Mouse (Mus musculus) embryonic fibroblast, embryonic 13.5 days (primary cell): ENCODE measurements at regions not wholly inside any gene's neighbourhood (a gene's known extent, or its start where the extent isn't known, plus 50 kb on each side); places are given as distances from the start of the nearest gene placed in this dataset.
"Not testable (repeated sequence)": the region's sequence is repeated elsewhere in the genome, so short reads cannot be mapped to it uniquely, and the experiment has no call there.

ENCODE experiments used
- H3K27ac ChIP-seq: 2 replicates; pipeline ENCODE4 v1.5.1; 2012; ENCODE audit warnings: low read length, control low read depth, inconsistent platforms; ENCODE audit not compliant: insufficient read depth
- H3K4me1 ChIP-seq: 2 replicates; pipeline ENCODE4 v1.6.1; 2011; ENCODE audit warnings: low read length; ENCODE audit not compliant: control insufficient read depth, insufficient read depth
- H3K4me3 ChIP-seq: 2 replicates; pipeline ENCODE4 v1.5.1; 2011; ENCODE audit warnings: mild to moderate bottlenecking, control low read depth, low read length; ENCODE audit not compliant: insufficient read depth
- CTCF ChIP-seq: IDR thresholded peaks from 2 replicates; pipeline ENCODE4 v1.5.1; 2011; ENCODE audit warnings: mild to moderate bottlenecking, control low read depth, low read length, moderate library complexity, borderline replicate concordance; ENCODE audit not compliant: insufficient read depth
- POLR2A ChIP-seq: IDR thresholded peaks from 2 replicates; pipeline ENCODE4 v1.6.1; 2011; ENCODE audit warnings: low read depth, mild to moderate bottlenecking, control low read depth, low read length, moderate library complexity

DNA sequence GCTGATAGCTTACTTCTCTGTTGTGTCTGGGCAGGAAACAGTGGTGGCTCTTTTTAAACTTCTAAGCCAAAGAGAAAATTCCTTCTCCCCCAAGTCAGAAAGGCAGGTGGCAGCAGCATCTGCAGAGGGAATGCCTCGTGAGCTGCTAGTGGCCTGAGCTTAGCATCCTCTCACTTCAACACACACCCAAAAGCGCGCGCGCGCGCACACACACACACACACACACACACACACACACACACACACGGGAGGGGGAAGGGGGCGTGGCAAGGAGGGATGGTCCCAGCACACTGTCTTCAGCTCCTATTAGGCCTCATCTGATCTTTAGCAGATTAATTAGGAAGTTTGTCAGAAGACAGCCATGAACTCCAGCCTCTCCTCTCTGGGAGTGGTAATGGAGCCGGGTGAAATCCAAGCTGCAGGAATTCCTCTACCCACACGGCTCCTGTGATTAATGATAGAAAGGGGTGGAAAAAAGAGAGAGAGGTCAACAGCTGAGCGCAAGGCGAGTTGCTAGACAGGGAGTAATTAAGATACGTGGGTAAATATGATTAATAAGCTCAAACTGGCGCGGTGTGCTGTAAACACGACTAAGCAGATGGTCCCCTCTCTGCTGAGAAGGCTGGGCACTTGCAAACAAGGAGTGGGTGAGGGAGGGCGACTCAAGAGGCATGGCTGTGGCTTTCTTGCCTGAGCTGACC lies 349.8 kb upstream of the Zfp703 start:
- TF ChIP-seq POLR2A (no peak), CTCF (no peak)
- no peaks in the 10 kb centered on the region for H3K4me1 ChIP-seq
- no peak overlapping the region for H3K27ac ChIP-seq
- H3K4me3 ChIP-seq, result no peak overlapping the region

DNA sequence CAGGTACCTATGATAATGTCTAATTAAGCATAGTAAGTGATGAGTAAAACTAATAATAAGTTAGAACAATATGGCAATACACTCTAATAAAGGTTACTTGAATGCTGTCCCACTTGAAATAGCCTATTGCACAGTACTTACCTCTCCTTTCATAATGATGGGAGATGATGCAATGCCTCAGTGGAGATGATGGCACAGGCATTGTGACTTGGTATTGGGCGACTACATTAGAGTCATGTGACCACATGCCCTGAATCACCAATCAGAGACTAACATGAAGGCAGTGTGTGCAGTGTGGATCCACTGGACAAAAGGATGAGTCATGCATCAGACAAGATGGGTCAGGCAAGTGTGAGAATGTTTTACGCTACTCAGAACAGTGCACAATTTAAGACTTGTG lies 346.6 kb upstream of the Zfp703 start:
- no peak overlapping the region for H3K27ac ChIP-seq
- TF ChIP-seq POLR2A (no peak), CTCF (no peak)
- H3K4me1 ChIP-seq, result no peaks in the 10 kb centered on the region
- H3K4me3 ChIP-seq, result no peak overlapping the region

DNA sequence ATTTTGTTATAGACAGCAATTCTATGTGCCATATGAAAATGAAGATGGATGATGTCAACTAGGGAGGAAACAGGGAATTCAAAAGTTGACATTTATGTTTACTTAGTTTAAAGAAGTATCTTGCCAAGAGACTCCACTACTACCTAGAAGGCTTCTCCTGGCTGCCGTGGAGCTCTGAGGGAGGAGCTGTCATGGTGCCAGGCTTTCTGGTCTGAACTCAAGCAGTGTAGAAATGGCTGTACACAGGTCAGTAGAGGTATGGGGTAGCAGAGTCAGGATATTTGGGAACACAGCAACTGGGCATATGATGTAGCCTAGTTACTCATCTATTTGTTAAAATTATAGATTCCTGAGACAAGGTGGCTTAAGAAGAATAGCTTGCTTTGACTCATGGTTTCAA lies 341.4 kb upstream of the Zfp703 start:
- Histone ChIP-seq H3K4me3 (no peak overlapping the region), H3K27ac (no peak overlapping the region), H3K4me1 (no peaks in the 10 kb centered on the region)
- TF ChIP-seq POLR2A (no peak), CTCF (no peak)

DNA sequence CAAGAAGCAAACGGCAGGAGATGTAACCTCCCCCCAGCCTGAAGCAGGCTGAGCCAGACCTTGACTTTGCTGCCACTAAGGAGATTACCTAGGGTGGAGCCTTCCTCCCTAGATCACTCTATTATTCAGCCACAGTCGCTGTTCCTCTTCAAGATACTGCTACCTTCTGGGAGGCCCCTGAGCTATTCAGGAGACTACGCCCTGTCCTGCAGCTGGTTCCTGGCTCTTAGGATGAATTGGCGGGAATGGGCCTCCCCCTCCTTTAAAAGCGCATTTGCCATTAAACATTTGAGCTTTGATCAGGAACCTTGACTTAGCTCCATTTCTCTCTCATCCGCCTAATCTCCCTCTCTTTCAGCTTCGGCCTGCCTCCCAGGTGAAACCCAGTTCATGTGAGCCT lies 331.8 kb upstream of the Zfp703 start:
- H3K4me3 ChIP-seq, H3K27ac ChIP-seq, H3K4me1 ChIP-seq: not testable (repeated sequence)

DNA sequence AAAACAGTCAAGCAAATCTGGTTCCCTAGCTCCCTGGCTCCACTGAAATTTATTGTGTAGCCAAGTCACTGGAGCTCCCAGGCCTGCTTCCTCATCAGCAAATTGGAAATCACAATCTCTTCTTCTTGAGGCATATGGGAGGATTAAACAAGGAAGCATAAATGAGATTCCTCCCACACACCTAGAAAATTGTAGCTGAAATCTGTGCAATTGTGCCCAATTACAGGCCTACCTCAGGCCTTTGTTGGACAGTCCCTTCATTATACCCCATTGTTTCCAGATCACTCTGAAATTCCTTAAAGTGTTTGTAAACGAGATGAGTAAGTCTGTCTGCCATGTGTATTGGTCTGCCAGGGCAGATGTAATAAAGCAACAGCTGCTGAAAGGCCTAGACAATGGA lies 326.8 kb upstream of the Zfp703 start:
- Histone ChIP-seq H3K27ac (no peak overlapping the region), H3K4me1 (no peaks in the 10 kb centered on the region)
- TF ChIP-seq POLR2A (no peak), CTCF (no peak)

DNA sequence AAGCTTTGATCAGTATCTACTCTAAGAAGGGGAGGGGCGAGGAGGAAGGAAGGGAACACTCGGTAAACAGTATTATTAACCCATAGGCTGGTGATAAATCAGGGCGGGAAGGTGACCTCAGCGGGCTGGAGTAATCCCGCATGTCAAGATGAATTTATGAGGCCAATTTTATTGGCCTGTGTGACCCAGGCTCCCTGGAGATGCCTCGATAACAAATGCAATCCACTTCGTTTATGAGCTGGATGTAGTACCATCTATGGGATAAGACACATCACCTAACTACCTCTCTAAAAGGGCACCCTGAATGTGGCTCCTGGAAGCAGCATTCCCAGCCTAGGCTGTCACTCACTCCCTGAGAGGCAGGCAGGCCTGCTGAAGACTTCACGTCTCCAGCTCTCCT lies 321.2 kb upstream of the Zfp703 start:
- H3K27ac ChIP-seq, result no peak overlapping the region
- no peak overlapping the region for H3K4me3 ChIP-seq
- no peaks in the 10 kb centered on the region for H3K4me1 ChIP-seq
- TF ChIP-seq POLR2A (no peak), CTCF (no peak)

More for the DNA sequence above, 326.8 kb upstream of the Zfp703 start:
- no peak overlapping the region for H3K4me3 ChIP-seq

DNA sequence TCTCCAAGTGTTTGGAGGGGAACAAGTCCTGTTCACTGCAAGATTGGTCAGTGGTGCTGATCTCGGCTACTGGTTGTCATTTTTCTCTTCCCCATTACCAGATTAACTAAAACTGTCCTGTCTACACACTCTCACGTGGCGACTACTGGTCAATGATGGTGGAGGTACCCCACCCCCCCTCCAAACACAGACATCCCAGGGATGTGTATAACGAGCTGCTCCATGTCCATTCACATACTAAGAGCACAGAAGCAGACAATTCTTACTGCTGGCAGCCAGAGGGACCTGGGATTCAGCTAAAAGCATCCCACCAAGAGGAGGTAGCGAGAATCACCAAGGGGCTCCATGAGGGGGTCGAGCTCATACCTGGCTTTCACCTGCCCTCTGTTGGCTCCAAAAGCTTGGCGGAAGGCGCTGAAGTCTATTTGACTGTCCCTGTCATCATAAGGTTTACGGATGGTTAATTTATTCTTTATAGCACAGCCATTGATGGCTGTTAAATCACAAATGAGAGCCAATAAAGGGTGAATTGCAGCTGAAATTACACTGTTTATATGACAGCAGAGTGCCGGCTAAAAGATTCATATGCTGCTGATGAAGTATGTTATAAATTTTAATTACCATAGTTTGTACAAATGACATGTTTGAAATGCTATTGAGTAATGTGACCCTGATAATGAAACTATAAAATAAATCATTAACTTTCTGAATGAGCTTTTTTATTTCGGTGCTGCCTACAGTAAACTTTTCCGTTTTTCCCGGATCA lies 320.6 kb upstream of the Zfp703 start:
- Histone ChIP-seq H3K27ac (no peak overlapping the region), H3K4me3 (no peak overlapping the region), H3K4me1 (no peaks in the 10 kb centered on the region)
- TF ChIP-seq CTCF, result no peak
- no peak for TF ChIP-seq POLR2A

DNA sequence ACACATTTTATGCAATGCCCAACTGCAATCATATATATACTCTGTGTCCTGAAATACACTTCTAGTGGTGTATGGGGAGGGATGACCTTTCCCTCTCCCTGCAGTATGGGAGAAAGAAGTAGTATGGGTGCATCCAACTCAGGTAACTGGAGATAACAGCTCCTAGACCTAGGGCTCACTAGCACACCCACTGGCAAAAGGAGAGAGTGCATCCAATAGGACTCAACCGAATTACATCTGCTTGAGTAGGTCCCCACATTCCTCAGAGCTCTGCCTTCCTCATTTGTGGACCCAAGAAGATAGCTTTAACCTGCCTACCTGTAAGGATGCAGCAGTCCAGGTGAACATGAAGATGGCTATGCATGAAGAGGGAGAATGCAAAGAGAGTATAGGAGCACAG lies 317.7 kb upstream of the Zfp703 start:
- TF ChIP-seq POLR2A (no peak), CTCF (no peak)
- no peak overlapping the region for H3K4me3 ChIP-seq
- no peak overlapping the region for H3K27ac ChIP-seq
- H3K4me1 ChIP-seq, result no peaks in the 10 kb centered on the region

DNA sequence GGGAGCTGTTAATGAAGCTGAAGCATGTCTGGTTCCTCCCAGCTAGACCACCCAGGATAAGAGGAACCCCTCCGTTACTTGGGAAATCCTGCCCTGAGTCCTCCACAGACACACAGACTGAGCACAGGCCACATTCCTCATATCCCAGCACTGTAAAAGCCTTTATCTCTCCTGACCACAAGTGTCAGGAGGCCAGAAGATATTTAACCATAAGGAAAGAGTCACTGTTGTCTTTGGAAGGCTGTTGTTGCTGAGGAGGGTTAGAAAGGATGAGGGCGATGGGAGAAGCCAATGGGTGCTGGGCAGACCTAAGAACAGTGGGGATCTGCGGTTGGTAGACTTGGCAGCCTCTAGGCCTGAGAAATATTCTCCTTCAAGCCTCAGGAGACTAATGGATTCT lies 307.6 kb upstream of the Zfp703 start:
- no peaks in the 10 kb centered on the region for H3K4me1 ChIP-seq
- H3K4me3 ChIP-seq, result no peak overlapping the region
- no peak overlapping the region for H3K27ac ChIP-seq
- TF ChIP-seq CTCF (no peak), POLR2A (no peak)

DNA sequence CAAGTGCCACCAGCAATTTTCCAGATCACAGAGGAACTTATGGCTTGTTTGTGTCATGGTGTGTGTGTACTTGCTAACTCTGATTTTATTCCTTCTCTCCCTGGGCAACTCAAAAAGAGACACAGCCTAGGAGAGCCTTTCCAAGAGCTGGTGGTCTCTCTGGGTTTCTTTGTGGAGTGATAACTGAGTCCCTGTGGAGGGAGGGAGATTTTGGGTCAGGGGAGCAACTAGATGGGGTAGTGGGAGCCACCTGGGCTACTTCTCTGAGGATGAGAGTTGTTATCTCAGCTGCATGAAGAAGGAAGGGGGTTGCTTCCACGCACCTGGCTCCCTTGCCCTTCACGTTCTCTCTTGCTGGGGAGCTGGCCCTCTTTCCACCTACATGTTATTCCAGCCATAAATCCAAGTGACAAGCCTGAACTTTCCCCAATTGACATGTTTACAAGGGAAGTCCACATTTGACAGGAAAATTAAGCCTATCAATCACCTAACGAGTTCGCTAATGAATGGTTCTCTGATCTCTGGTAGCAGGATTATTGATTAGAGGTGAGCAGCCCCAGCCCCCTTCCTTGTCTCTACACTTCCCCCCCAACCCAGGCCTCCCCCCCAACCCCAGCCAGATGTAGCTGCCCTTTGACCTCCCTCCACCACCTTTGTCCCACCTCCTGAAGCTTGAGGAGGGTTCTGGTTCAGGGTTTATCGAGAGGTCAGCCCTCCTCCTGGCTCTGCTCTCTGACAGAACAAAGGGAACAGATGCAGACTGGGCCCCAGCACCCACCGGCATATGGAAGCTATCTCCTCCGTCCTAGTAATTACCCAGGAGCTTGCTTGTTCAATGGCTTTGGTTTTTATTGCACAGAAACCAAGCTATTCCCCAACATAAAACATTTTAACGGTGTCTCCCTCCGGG lies 304.4 kb upstream of the Zfp703 start:
- Histone ChIP-seq H3K4me1 (no peaks in the 10 kb centered on the region), H3K27ac (no peak overlapping the region), H3K4me3 (no peak overlapping the region)
- TF ChIP-seq POLR2A (no peak), CTCF (no peak)
